Mouse (Mus musculus) skeletal muscle tissue, adult 2 months (tissue): ENCODE measurements around the gene Hdac1.

Source experiments
- DNase-seq: peaks from one replicate; pipeline ENCODE4 v3.0.0-alpha.2; 2012; ENCODE audit warnings: low read depth, low spot score

The Hdac1 gene

DNA sequence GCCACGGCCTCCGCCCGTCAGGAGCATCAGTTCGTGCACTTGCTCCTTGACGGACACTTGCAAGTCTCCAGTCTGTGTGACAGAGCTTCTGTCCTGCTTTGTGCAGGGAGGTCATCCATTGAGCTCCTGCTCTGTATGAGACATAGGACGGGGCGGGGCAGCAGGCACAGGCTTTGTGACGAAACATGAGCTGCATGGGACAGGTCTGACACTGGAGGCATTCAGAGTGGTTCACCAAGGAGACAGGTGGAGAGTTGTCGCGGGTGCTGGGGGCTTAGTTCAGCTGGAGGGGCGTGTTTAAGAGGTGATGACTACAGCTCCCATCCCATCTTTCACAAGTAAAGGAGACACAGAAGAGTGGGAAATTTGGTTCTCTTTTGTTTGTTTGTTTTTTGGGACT lies 66.5 kb downstream of the Hdac1 start:
- no peak for DNase-seq
